Mouse (Mus musculus): Measurements from ENCODE around the gene 6820408C15Rik. TPM values are rescaled to one million over a fixed set of nuclear protein-coding genes. Genes with fewer than 3 reads are reported as not detected.

6820408C15Rik gene
- polyA plus RNA-seq, 1 experiment: 2.9 TPM

DNA sequence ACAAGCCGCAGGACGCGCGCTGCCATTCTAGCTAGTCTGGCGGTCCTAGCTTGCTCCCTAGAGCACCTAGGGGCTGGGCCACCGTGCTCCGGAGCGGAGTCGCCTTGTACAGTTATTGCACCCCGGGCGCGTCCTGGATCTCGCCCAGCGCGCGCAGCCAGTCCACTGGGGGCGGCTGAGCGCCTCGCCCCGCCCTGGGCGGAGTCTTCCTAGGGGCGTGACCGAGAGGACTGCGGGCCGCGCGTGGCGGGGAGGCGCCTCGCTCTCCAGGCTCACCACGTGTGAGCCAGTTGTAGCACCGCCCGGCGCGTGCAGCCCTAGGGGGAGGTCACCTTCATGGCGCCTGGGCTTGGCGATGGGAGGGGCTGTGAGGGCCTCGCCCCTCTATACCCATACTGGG lies 16.7 kb upstream of the 6820408C15Rik start:
- 1% methylated on average over 38 of the region's 38 CpGs for WGBS
- no peaks in the 10 kb centered on the region; the same call in none of the 2 replicates for H3K4me1 ChIP-seq (ENCODE audit: control insufficient read depth, insufficient read depth, low read length)
- TF ChIP-seq CTCF (IDR thresholded peaks at IDR 0.05; ENCODE audit: control insufficient read depth, insufficient read depth, low read length) (no peak), POLR2A (IDR thresholded peaks at IDR 0.05; ENCODE audit: borderline replicate concordance, control insufficient read depth, low read depth, low read length) (peak; percentile 50; the same call in 1 of the 2 replicates)
- H3K27ac ChIP-seq (ENCODE audit: control insufficient read depth, insufficient read depth, low read depth, low read length, poor library complexity): peak overlapping the region; percentile 68; the same call in 1 of the 2 replicates
- peak overlapping the region; percentile 62 for H3K4me3 ChIP-seq (replicated peaks; ENCODE audit: control insufficient read depth, low read depth, low read length)

DNA sequence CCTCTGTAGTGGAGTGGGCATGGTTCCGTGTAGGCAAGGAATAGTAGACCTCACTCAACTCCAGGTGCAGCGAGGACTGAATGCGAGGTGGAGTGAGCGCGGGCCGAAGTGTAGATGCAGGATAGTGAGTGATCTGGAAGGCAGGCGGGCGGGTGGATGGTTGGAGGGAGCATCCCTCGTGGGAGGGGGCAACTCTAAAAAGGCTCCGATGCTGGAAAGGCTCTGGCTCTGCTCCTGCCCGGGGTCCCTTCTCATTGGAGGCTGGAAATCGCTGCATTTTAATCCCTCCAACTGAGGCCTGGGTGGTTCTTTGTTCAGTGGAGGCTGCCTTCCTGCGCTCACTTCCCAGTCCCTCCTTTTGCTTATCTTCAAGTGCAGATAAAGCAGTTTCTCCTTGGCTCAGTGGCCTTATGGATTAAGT lies 16.3 kb upstream of the 6820408C15Rik start:
- Histone ChIP-seq H3K4me3 (replicated peaks; ENCODE audit: control insufficient read depth, low read depth, low read length) (peak overlapping the region; percentile 41), H3K4me1 (ENCODE audit: control insufficient read depth, insufficient read depth, low read length) (no peaks in the 10 kb centered on the region; the same call in none of the 2 replicates), H3K27ac (ENCODE audit: control insufficient read depth, insufficient read depth, low read depth, low read length, poor library complexity) (peak overlapping the region; percentile 68; the same call in 1 of the 2 replicates)
- 15% methylated on average over 13 of the region's 13 CpGs for WGBS
- TF ChIP-seq POLR2A (IDR thresholded peaks at IDR 0.05; ENCODE audit: borderline replicate concordance, control insufficient read depth, low read depth, low read length) (no peak), CTCF (IDR thresholded peaks at IDR 0.05; ENCODE audit: control insufficient read depth, insufficient read depth, low read length) (no peak)

DNA sequence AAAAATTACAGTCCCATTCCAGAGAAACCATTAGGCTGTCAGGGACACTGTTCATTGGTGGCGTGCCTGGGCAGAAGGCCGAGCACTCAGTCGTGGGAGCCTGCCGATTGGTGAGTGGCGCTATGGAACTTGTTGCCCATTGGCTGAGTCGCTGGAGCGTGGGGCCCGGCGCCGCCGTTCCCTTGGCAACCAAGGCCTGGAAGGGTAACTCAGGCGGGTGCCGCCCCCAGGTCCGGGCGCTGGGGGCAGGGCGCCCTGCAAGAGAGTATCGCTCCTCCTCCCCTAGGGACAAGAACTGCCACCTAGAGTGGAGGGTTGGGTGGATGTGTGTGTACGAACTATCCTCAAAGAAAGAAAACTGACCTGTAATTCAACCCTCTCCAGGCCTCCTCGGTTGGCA lies 9.3 kb upstream of the 6820408C15Rik start:
- Histone ChIP-seq H3K4me3 (replicated peaks; ENCODE audit: control insufficient read depth, low read depth, low read length) (no peak overlapping the region), H3K4me1 (ENCODE audit: control insufficient read depth, insufficient read depth, low read length) (no peaks in the 10 kb centered on the region), H3K27ac (ENCODE audit: control insufficient read depth, insufficient read depth, low read depth, low read length, poor library complexity) (no peak overlapping the region)
- WGBS: 1% methylated on average over 19 of the region's 19 CpGs
- TF ChIP-seq CTCF (IDR thresholded peaks at IDR 0.05; ENCODE audit: control insufficient read depth, insufficient read depth, low read length): no peak
- TF ChIP-seq POLR2A (IDR thresholded peaks at IDR 0.05; ENCODE audit: borderline replicate concordance, control insufficient read depth, low read depth, low read length): no peak

DNA sequence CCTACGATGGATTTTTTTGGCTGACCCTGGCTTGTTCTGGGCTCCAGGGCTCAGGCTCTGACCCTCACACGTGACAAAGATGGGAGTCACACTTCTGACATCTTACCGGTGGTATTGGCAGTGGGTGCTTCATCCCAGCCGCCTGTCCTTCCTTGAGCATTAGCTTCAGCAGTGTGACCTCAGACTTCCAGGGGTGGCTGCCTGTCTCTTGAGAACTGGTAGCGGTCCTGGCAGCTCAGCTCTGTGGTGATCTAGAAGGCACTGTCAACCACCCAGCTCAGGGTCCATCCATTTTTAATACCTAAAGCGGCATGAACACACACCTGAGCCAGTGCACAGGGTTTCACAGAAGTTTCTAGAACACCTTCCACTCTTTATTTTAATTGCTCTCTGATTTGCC lies 5.6 kb upstream of the 6820408C15Rik start:
- no peak for TF ChIP-seq POLR2A (IDR thresholded peaks at IDR 0.05; ENCODE audit: borderline replicate concordance, control insufficient read depth, low read depth, low read length)
- no peak for TF ChIP-seq CTCF (IDR thresholded peaks at IDR 0.05; ENCODE audit: control insufficient read depth, insufficient read depth, low read length)
- no peaks in the 10 kb centered on the region for H3K4me1 ChIP-seq (ENCODE audit: control insufficient read depth, insufficient read depth, low read length)
- no peak overlapping the region for H3K27ac ChIP-seq (ENCODE audit: control insufficient read depth, insufficient read depth, low read depth, low read length, poor library complexity)
- WGBS: 85% methylated on average over 6 of the region's 6 CpGs
- H3K4me3 ChIP-seq (replicated peaks; ENCODE audit: control insufficient read depth, low read depth, low read length): no peak overlapping the region

DNA sequence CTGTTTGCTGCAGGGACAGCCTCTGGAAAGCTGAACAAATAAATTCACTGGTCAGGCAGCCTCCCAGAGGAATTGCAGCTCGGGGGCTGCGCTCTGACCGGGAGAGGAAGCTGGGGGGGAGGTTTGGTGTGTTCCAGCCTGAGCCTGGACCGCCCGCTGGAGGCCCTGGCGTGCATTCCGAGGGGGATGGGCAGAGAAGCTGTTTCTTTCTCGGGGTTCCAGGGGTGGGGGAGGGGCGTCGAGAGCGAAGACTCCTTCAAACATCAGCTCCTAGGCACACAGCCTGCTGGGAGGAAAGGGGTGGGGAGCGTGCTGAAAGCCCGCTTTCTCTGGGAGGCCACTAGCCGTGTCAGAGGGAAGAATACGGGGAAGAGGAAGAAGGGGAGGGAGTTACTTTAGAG lies 4.4 kb upstream of the 6820408C15Rik start:
- no peaks in the 10 kb centered on the region for H3K4me1 ChIP-seq (ENCODE audit: control insufficient read depth, insufficient read depth, low read length)
- TF ChIP-seq CTCF (IDR thresholded peaks at IDR 0.05; ENCODE audit: control insufficient read depth, insufficient read depth, low read length) (no peak), POLR2A (IDR thresholded peaks at IDR 0.05; ENCODE audit: borderline replicate concordance, control insufficient read depth, low read depth, low read length) (no peak)
- no peak overlapping the region for H3K4me3 ChIP-seq (replicated peaks; ENCODE audit: control insufficient read depth, low read depth, low read length)
- no peak overlapping the region for H3K27ac ChIP-seq (ENCODE audit: control insufficient read depth, insufficient read depth, low read depth, low read length, poor library complexity)
- WGBS: 41% methylated on average over 15 of the region's 15 CpGs

DNA sequence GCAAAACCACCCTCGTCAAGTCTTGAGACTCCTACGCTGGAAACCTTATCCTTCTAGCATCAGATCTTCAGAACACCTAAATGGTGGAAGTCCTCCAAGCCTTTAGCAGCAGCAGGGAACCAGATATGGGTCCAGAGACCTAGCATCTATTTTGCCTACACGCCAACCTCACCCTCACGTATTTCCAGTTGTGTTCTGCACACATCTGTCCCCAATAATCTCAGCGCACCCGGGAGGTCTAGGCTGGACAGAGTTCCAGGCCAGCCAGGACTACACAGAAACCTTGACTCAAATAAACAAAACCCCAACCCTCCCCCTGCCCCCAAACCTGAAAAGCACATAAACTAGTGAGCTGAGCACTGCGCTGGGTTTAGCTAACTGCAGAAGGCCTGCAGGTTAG lies 3.9 kb upstream of the 6820408C15Rik start:
- H3K4me1 ChIP-seq (ENCODE audit: control insufficient read depth, insufficient read depth, low read length): no peaks in the 10 kb centered on the region
- TF ChIP-seq POLR2A (IDR thresholded peaks at IDR 0.05; ENCODE audit: borderline replicate concordance, control insufficient read depth, low read depth, low read length) (no peak), CTCF (IDR thresholded peaks at IDR 0.05; ENCODE audit: control insufficient read depth, insufficient read depth, low read length) (no peak)
- WGBS: 84% methylated on average over 7 of the region's 7 CpGs
- H3K4me3 ChIP-seq (replicated peaks; ENCODE audit: control insufficient read depth, low read depth, low read length): no peak overlapping the region
- H3K27ac ChIP-seq (ENCODE audit: control insufficient read depth, insufficient read depth, low read depth, low read length, poor library complexity): no peak overlapping the region

DNA sequence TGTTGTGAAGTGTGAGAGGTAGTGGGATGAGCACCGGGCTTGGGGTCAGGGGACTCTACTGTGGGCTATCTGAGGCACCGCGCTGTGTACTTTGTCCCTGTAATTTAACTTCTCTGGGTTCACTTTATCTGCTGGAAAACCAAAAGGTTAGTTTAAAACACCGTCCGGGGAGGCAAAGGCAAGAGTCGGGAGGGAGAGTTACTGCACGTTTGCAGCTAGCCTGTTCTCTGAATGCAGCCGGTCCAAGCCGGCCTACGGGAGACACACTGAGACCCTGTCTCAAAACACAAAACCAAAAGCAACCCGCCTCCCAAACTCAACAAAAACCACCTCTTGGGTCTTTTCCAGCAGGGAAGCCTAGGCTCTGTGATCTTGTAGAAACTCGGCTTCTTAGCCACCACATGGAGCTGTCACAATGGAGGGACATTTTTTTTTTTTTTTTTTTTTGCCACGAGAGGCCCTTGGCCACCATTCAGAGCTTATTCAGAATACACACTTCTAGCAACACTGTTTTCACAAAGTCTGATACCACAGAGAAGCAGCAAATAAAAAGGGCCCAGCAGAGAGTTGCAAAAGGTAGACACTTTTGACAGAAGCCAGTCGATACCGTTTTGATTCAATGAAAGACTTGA lies 2.7 kb upstream of the 6820408C15Rik start:
- no peak for TF ChIP-seq CTCF (IDR thresholded peaks at IDR 0.05; ENCODE audit: control insufficient read depth, insufficient read depth, low read length)
- no peak for TF ChIP-seq POLR2A (IDR thresholded peaks at IDR 0.05; ENCODE audit: borderline replicate concordance, control insufficient read depth, low read depth, low read length)
- 85% methylated on average over 15 of the region's 15 CpGs for WGBS
- H3K4me1 ChIP-seq (ENCODE audit: control insufficient read depth, insufficient read depth, low read length): no peaks in the 10 kb centered on the region
- no peak overlapping the region for H3K4me3 ChIP-seq (replicated peaks; ENCODE audit: control insufficient read depth, low read depth, low read length)
- H3K27ac ChIP-seq (ENCODE audit: control insufficient read depth, insufficient read depth, low read depth, low read length, poor library complexity): no peak overlapping the region

DNA sequence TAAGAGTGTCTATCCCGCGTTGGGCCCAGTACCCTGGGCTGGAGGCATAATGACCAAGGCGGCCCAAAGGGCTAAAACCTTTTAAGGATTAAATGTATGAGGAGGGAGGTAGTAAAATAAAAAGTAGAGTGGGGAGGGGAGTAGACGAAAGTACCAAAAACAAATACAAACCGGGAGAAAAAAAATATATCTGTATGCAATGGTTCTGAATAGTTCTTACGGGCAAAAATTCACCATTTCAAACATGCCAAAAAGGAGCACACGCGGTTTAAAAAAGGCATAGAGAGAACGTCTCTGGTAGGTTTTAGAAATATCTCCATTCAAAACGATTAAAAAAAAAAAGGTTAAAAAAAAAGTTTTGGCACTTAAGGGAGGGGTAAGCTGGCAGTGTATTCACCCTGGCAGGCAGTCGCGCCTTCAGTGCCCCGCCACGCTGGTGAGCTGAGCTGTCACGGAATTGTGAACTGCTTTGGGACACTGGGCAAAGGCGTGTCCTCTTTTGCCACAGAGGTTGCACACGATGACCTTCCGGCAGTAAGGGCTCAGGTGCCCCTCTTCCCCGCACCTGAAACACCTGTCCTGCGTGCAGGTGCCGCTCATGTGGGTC lies 2.1 kb upstream of the 6820408C15Rik start:
- TF ChIP-seq POLR2A (IDR thresholded peaks at IDR 0.05; ENCODE audit: borderline replicate concordance, control insufficient read depth, low read depth, low read length): no peak
- H3K4me3 ChIP-seq (replicated peaks; ENCODE audit: control insufficient read depth, low read depth, low read length): peak overlapping the region; percentile 45
- H3K27ac ChIP-seq (ENCODE audit: control insufficient read depth, insufficient read depth, low read depth, low read length, poor library complexity): no peak overlapping the region; the same call in 1 of the 2 replicates
- WGBS: 73% methylated on average over 21 of the region's 21 CpGs
- H3K4me1 ChIP-seq (ENCODE audit: control insufficient read depth, insufficient read depth, low read length): no peaks in the 10 kb centered on the region
